Mouse (Mus musculus) heart, adult 2 months (tissue): ENCODE measurements at regions not wholly inside any gene's neighbourhood (a gene's known extent, or its start where the extent isn't known, plus 50 kb on each side); places are given as distances from the start of the nearest gene placed in this dataset.

Experiments
- CTCF ChIP-seq: fragments of 200-600 bp; IDR thresholded peaks from 2 replicates; pipeline ENCODE4 v1.8.1; 2022; ENCODE audit warnings: antibody characterized with exemption, mild to moderate bottlenecking, moderate library complexity
- POLR2A ChIP-seq: fragments of 200-500 bp; IDR thresholded peaks from 2 replicates; pipeline ENCODE4 v1.6.1; 2011; ENCODE audit warnings: mild to moderate bottlenecking, low read depth, low read length, control low read depth; ENCODE audit not compliant: insufficient read depth

DNA sequence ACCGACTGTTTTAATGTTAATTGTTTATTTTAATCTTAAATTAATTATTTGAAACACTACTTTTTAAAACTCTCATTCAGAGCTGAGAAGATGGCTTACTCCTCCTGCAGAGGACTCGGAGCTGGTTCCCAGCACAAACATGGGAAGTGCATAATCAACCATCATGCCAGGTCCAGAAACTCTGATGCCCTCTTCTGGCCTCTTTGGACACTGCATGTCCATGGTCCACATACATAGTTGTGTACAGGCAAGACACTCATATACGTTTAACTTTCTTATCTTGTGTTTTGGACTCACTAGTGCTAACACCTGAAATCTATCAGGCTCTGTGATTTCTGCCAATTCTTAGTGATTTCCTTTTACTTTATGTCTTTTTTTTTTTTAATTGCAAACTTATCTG lies 57.8 kb downstream of the Cyp26a1 start:
- peak; percentile 33 for TF ChIP-seq CTCF
- no peak for TF ChIP-seq POLR2A
